Mouse (Mus musculus): ENCODE measurements around the gene 1700067P10Rik.

DNA sequence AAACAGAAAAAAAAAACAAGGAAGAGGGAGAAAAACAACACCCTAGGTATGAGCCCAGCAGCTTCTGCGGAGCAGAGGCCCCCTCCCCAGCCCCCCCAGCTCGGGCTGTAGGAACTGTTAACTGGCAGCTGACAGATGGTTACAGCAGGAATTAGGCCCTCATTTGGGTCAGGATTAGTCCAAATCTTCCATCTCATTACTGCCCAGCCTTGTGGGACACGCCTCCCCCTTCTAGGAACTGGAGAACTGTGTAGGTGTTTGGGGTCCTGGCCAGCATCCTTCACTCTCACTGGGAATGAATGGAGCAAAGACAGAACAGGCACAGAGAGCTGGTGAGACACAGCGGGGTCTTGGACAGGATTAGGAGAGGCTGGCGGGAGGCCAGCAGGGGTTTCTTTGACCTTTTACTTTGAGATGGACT is 24.0 kb upstream of the 1700067P10Rik start:
- TF ChIP-seq CTCF (IDR thresholded peaks at IDR 0.05; ENCODE audit: control insufficient read depth, insufficient read depth, insufficient read length) (no peak), MAX (IDR thresholded peaks at IDR 0.05) (no peak), MYOD1 (IDR thresholded peaks at IDR 0.05; ENCODE audit: control insufficient read depth, insufficient read length, low read depth) (no peak), FOSL1 (IDR thresholded peaks at IDR 0.05; ENCODE audit: insufficient read depth, low read length, poor library complexity, severe bottlenecking) (no peak), CEBPB (IDR thresholded peaks at IDR 0.05; ENCODE audit: low read depth) (no peak)
